Mouse (Mus musculus): Measurements from ENCODE around the gene Arl13b. TPM values are rescaled to one million over a fixed set of nuclear protein-coding genes. Genes with fewer than 3 reads are reported as not detected.

Arl13b gene
- polyA plus RNA-seq, 1 experiment from 2014 or later: 9.4 TPM

- Histone ChIP-seq H3K36me3 (ENCODE audit: control insufficient read depth, insufficient read depth) (no peaks in the 10 kb centered on the region; the same call in 1 of the 2 replicates), H3K9me3 (replicated peaks; ENCODE audit: control insufficient read depth, low read length) (no peaks in the 10 kb centered on the region), H3K27me3 (ENCODE audit: control insufficient read depth, insufficient read depth, low read length) (no peaks in the 10 kb centered on the region), H3K4me2 (ENCODE audit: low read depth, low read length) (no peak overlapping the region), H3K27ac (ENCODE audit: low read length) (no peak overlapping the region), H3K9ac (ENCODE audit: low read length) (no peak overlapping the region), H3K4me3 (ENCODE audit: low read length) (no peak overlapping the region), H3K4me1 (ENCODE audit: control insufficient read depth, insufficient read depth, low read length) (no peaks in the 10 kb centered on the region)
- 78% methylated on average over 2 of the region's 2 CpGs for WGBS
- no peak for ATAC-seq (replicated peaks; ENCODE audit: extremely low read depth, insufficient read depth, low FRiP score)
Observed at GRCm38 (mm10) chr16:62832027-62832426, 14.8 kb downstream of the Arl13b start.

- H3K36me3 ChIP-seq (ENCODE audit: control insufficient read depth, insufficient read depth): no peaks in the 10 kb centered on the region; the same call in 1 of the 2 replicates
- H3K27ac ChIP-seq (ENCODE audit: low read length): no peak overlapping the region
- 70% methylated on average over 12 of the region's 12 CpGs for WGBS
- no peak overlapping the region for H3K9ac ChIP-seq (ENCODE audit: low read length)
- H3K4me1 ChIP-seq (ENCODE audit: control insufficient read depth, insufficient read depth, low read length): no peaks in the 10 kb centered on the region
- H3K4me2 ChIP-seq (ENCODE audit: low read depth, low read length): no peak overlapping the region
- no peak overlapping the region for H3K4me3 ChIP-seq (ENCODE audit: low read length)
- no peaks in the 10 kb centered on the region for H3K27me3 ChIP-seq (ENCODE audit: control insufficient read depth, insufficient read depth, low read length)
- ATAC-seq (replicated peaks; ENCODE audit: extremely low read depth, insufficient read depth, low FRiP score): no peak
- no peaks in the 10 kb centered on the region for H3K9me3 ChIP-seq (replicated peaks; ENCODE audit: control insufficient read depth, low read length)
Observed at GRCm38 (mm10) chr16:62826156-62827001, 20.5 kb downstream of the Arl13b start.

GRCm38 (mm10) chr16:62822472-62822871 lies 24.4 kb downstream of the Arl13b start:
- Histone ChIP-seq H3K36me3 (ENCODE audit: control insufficient read depth, insufficient read depth) (no peaks in the 10 kb centered on the region), H3K9ac (ENCODE audit: low read length) (no peak overlapping the region), H3K4me1 (ENCODE audit: control insufficient read depth, insufficient read depth, low read length) (no peaks in the 10 kb centered on the region), H3K9me3 (replicated peaks; ENCODE audit: control insufficient read depth, low read length) (no peaks in the 10 kb centered on the region), H3K4me3 (ENCODE audit: low read length) (no peak overlapping the region), H3K4me2 (ENCODE audit: low read depth, low read length) (no peak overlapping the region), H3K27ac (ENCODE audit: low read length) (no peak overlapping the region), H3K27me3 (ENCODE audit: control insufficient read depth, insufficient read depth, low read length) (no peaks in the 10 kb centered on the region)
- no peak for ATAC-seq (replicated peaks; ENCODE audit: extremely low read depth, insufficient read depth, low FRiP score)
- WGBS: 87% methylated on average over 6 of the region's 6 CpGs

- Histone ChIP-seq H3K4me1 (ENCODE audit: control insufficient read depth, insufficient read depth, low read length) (no peaks in the 10 kb centered on the region), H3K36me3 (ENCODE audit: control insufficient read depth, insufficient read depth) (no peaks in the 10 kb centered on the region), H3K9me3 (replicated peaks; ENCODE audit: control insufficient read depth, low read length) (no peaks in the 10 kb centered on the region), H3K9ac (ENCODE audit: low read length) (no peak within 1 kb of the TSS), H3K27ac (ENCODE audit: low read length) (no peak within 1 kb of the TSS), H3K4me2 (ENCODE audit: low read depth, low read length) (no peak within 1 kb of the TSS), H3K4me3 (ENCODE audit: low read length) (no peak within 1 kb of the TSS), H3K27me3 (ENCODE audit: control insufficient read depth, insufficient read depth, low read length) (no peaks in the 10 kb centered on the region)
- ATAC-seq (replicated peaks; ENCODE audit: extremely low read depth, insufficient read depth, low FRiP score): no peak
- WGBS: 80% methylated on average over 5 of the region's 5 CpGs
Observed at GRCm38 (mm10) chr16:62814491-62814890, 32.3 kb downstream of the Arl13b start, which contains the start of gene Stx19. TSS of gene Stx19 (plus strand) at chr16:62814676.

- Histone ChIP-seq H3K4me1 (ENCODE audit: control insufficient read depth, insufficient read depth, low read length) (no peaks in the 10 kb centered on the region), H3K9me3 (replicated peaks; ENCODE audit: control insufficient read depth, low read length) (no peaks in the 10 kb centered on the region), H3K27me3 (ENCODE audit: control insufficient read depth, insufficient read depth, low read length) (no peaks in the 10 kb centered on the region), H3K4me2 (ENCODE audit: low read depth, low read length) (no peak overlapping the region), H3K4me3 (ENCODE audit: low read length) (no peak overlapping the region), H3K9ac (ENCODE audit: low read length) (no peak overlapping the region), H3K27ac (ENCODE audit: low read length) (no peak overlapping the region), H3K36me3 (ENCODE audit: control insufficient read depth, insufficient read depth) (no peaks in the 10 kb centered on the region)
- no peak for ATAC-seq (replicated peaks; ENCODE audit: extremely low read depth, insufficient read depth, low FRiP score)
- WGBS: 85% methylated on average over 5 of the region's 5 CpGs
Observed at GRCm38 (mm10) chr16:62813790-62814189, 33.0 kb downstream of the Arl13b start.

GRCm38 (mm10) chr16:62810855-62811254 lies 36.0 kb downstream of the Arl13b start:
- Histone ChIP-seq H3K9ac (ENCODE audit: low read length) (no peak overlapping the region), H3K9me3 (replicated peaks; ENCODE audit: control insufficient read depth, low read length) (no peaks in the 10 kb centered on the region), H3K27ac (ENCODE audit: low read length) (no peak overlapping the region), H3K4me3 (ENCODE audit: low read length) (no peak overlapping the region), H3K36me3 (ENCODE audit: control insufficient read depth, insufficient read depth) (no peaks in the 10 kb centered on the region), H3K27me3 (ENCODE audit: control insufficient read depth, insufficient read depth, low read length) (no peaks in the 10 kb centered on the region), H3K4me2 (ENCODE audit: low read depth, low read length) (no peak overlapping the region), H3K4me1 (ENCODE audit: control insufficient read depth, insufficient read depth, low read length) (no peaks in the 10 kb centered on the region; the same call in 1 of the 2 replicates)
- WGBS: 68% methylated on average over 4 of the region's 4 CpGs
- ATAC-seq (replicated peaks; ENCODE audit: extremely low read depth, insufficient read depth, low FRiP score): no peak

- 62% methylated on average over 8 of the region's 8 CpGs for WGBS
- Histone ChIP-seq H3K9me3 (replicated peaks; ENCODE audit: control insufficient read depth, low read length) (no peaks in the 10 kb centered on the region), H3K36me3 (ENCODE audit: control insufficient read depth, insufficient read depth) (peaks cover 3% of the 10 kb centered on the region; the same call in 1 of the 2 replicates), H3K9ac (ENCODE audit: low read length) (no peak overlapping the region), H3K4me1 (ENCODE audit: control insufficient read depth, insufficient read depth, low read length) (no peaks in the 10 kb centered on the region; the same call in 1 of the 2 replicates), H3K4me2 (ENCODE audit: low read depth, low read length) (no peak overlapping the region), H3K27me3 (ENCODE audit: control insufficient read depth, insufficient read depth, low read length) (no peaks in the 10 kb centered on the region), H3K27ac (ENCODE audit: low read length) (no peak overlapping the region), H3K4me3 (ENCODE audit: low read length) (no peak overlapping the region)
- ATAC-seq (replicated peaks; ENCODE audit: extremely low read depth, insufficient read depth, low FRiP score): peak; percentile 72; the same call in 1 of the 2 replicates
Observed at GRCm38 (mm10) chr16:62807249-62807979, 39.4 kb downstream of the Arl13b start.

GRCm38 (mm10) chr16:62804621-62805020 lies 42.2 kb downstream of the Arl13b start:
- Histone ChIP-seq H3K27ac (ENCODE audit: low read length) (no peak overlapping the region), H3K4me2 (ENCODE audit: low read depth, low read length) (no peak overlapping the region), H3K4me1 (ENCODE audit: control insufficient read depth, insufficient read depth, low read length) (peaks cover 2% of the 10 kb centered on the region; the same call in 1 of the 2 replicates), H3K36me3 (ENCODE audit: control insufficient read depth, insufficient read depth) (peaks cover 10% of the 10 kb centered on the region; the same call in 1 of the 2 replicates), H3K27me3 (ENCODE audit: control insufficient read depth, insufficient read depth, low read length) (no peaks in the 10 kb centered on the region), H3K9ac (ENCODE audit: low read length) (no peak overlapping the region), H3K9me3 (replicated peaks; ENCODE audit: control insufficient read depth, low read length) (no peaks in the 10 kb centered on the region), H3K4me3 (ENCODE audit: low read length) (no peak overlapping the region)
- no peak for ATAC-seq (replicated peaks; ENCODE audit: extremely low read depth, insufficient read depth, low FRiP score)
- 90% methylated on average over 3 of the region's 3 CpGs for WGBS

GRCm38 (mm10) chr16:62799839-62800238 lies 47.0 kb downstream of the Arl13b start:
- Histone ChIP-seq H3K36me3 (ENCODE audit: control insufficient read depth, insufficient read depth) (peaks cover 10% of the 10 kb centered on the region; the same call in 1 of the 2 replicates), H3K4me1 (ENCODE audit: control insufficient read depth, insufficient read depth, low read length) (peaks cover 8% of the 10 kb centered on the region; the same call in 1 of the 2 replicates), H3K9me3 (replicated peaks; ENCODE audit: control insufficient read depth, low read length) (no peaks in the 10 kb centered on the region), H3K27ac (ENCODE audit: low read length) (peak overlapping the region; percentile 50), H3K9ac (ENCODE audit: low read length) (no peak overlapping the region), H3K27me3 (ENCODE audit: control insufficient read depth, insufficient read depth, low read length) (no peaks in the 10 kb centered on the region), H3K4me3 (ENCODE audit: low read length) (no peak overlapping the region), H3K4me2 (ENCODE audit: low read depth, low read length) (no peak overlapping the region)
- 77% methylated on average over 3 of the region's 3 CpGs for WGBS
- ATAC-seq (replicated peaks; ENCODE audit: extremely low read depth, insufficient read depth, low FRiP score): no peak
